9 mouse cellular contexts compared by ENCODE assay signal in genomic region chr5:132892591-132892990, GRCm38 (mm10).
DNase-seq lines count a peak whose midpoint lies in the region; ATAC-seq and TF ChIP-seq lines count a peak whose summit lies in the region.
"Had no signal": no experiment of that assay in that cellular context is flagged by ENCODE, and none has a peak within 500 bp of the region (broad histone marks: within the 10 kb centered on the region; RNA-seq: fewer than 3 reads in every experiment).

No protein-coding gene starts in this region.

- WGBS in heart, adult 2 months = 27% methylated on average over 1 of the region's 1 CpGs
- 74% methylated on average over 1 of the region's 1 CpGs for WGBS in heart, embryonic 12.5 days

- no peaks in the 10 kb centered on the region for H3K36me3 ChIP-seq in heart, adult 2 months (ENCODE audit: control insufficient read depth, insufficient read depth, low read length)
- no peaks in the 10 kb centered on the region for H3K36me3 ChIP-seq in heart, embryonic 12.5 days

- no peak overlapping the region for H3K27ac ChIP-seq in heart, adult 2 months
- no peak overlapping the region for H3K27ac ChIP-seq in heart, embryonic 12.5 days (ENCODE audit: poor library complexity, severe bottlenecking)

- no peak for ATAC-seq in heart, embryonic 12.5 days (ENCODE audit: insufficient number of reproducible peaks, low FRiP score)

- no peaks in the 10 kb centered on the region; the same call in 1 of the 2 replicates for H3K4me1 ChIP-seq in heart, adult 2 months (ENCODE audit: control insufficient read depth, insufficient read depth, low read length)
- H3K4me1 ChIP-seq in heart, embryonic 12.5 days (replicated peaks) = no peaks in the 10 kb centered on the region

- H3K9ac ChIP-seq in heart, adult 2 months (ENCODE audit: low read depth, low read length) = no peak overlapping the region
- H3K9ac ChIP-seq in heart, embryonic 12.5 days = no peak overlapping the region

- peak; percentile 57 to 79 for DNase-seq in heart, adult 2 months
- DNase-seq in cerebellum, adult 11-12 months = peak; percentile 99
- DNase-seq in gastrocnemius, postnatal 4 days (ENCODE audit: low spot score in 2 of 2) = peak; percentile 22 to 48
- peak; percentile 78 to 79 for DNase-seq in left cerebral cortex, postnatal 14 days (ENCODE audit: low spot score in 2 of 2)
- DNase-seq in spleen, adult 18-20 months = no peak
- DNase-seq in c-Kit-positive CD71-positive TER-119-positive erythroid progenitor cells, embryonic 14.5 days (ENCODE audit: low spot score) = no peak
- DNase-seq in urinary bladder, postnatal 4 days (ENCODE audit: low spot score in 2 of 2) = no peak

- no peak overlapping the region for H3K4me3 ChIP-seq in heart, adult 2 months
- H3K4me3 ChIP-seq in heart, embryonic 12.5 days = no peak overlapping the region

- TF ChIP-seq CTCF in heart, adult 2 months (IDR thresholded peaks at IDR 0.05) = no peak

- H3K4me2 ChIP-seq in heart, embryonic 12.5 days = no peak overlapping the region

- no peaks in the 10 kb centered on the region; the same call in 1 of the 2 replicates for H3K9me3 ChIP-seq in heart, embryonic 12.5 days (replicated peaks)

- no peaks in the 10 kb centered on the region for H3K27me3 ChIP-seq in heart, adult 2 months (ENCODE audit: control insufficient read depth, insufficient read depth, low read length)
- H3K27me3 ChIP-seq in heart, embryonic 12.5 days (replicated peaks) = no peaks in the 10 kb centered on the region
- H3K27me3 ChIP-seq: CH12.LX had no signal

- intact Hi-C loops in heart, adult 2 months (cut with DNase I) = no loop called here
- intact Hi-C loops in left cerebral cortex, postnatal 14 days (cut with DNase I) = no loop called here

- TF ChIP-seq EP300 in heart, adult 2 months (IDR thresholded peaks at IDR 0.05; ENCODE audit: insufficient read depth, low read depth, low read length) = peak; percentile 45; the same call in 1 of the 2 replicates

- TF ChIP-seq POLR2A in heart, adult 2 months (IDR thresholded peaks at IDR 0.05; ENCODE audit: insufficient read depth, low read depth, low read length) = no peak

- H3K79me2 ChIP-seq in heart, adult 2 months (replicated peaks; ENCODE audit: control insufficient read depth, insufficient read depth, low read length) = no peaks in the 10 kb centered on the region

Comparison
In these comparisons a context has a peak if more than half of its experiments do, and no peak if none do; other contexts are left out.
1. DNase-seq: peak in heart, adult 2 months (2 of 2), cerebellum, adult 11-12 months (single experiment), gastrocnemius, postnatal 4 days (2 of 2) and left cerebral cortex, postnatal 14 days (2 of 2); none in spleen, adult 18-20 months (0 of 2), c-Kit-positive CD71-positive TER-119-positive erythroid progenitor cells, embryonic 14.5 days (single experiment) and urinary bladder, postnatal 4 days (0 of 2).